Mouse (Mus musculus) kidney, postnatal 0 days (tissue): ENCODE results near the gene Ccdc34. TPM values are rescaled to one million over a fixed set of nuclear protein-coding genes. Genes with fewer than 3 reads are reported as not detected.
"Not testable (repeated sequence)": the region's sequence is repeated elsewhere in the genome, so short reads cannot be mapped to it uniquely, and the experiment has no call there.

Experiments
- ATAC-seq: fragments of 200-750 bp; cut with Nextera tagmentation; replicated peaks from 2 replicates; pipeline ENCODE4 v1.8.0; 2017; ENCODE audit warnings: low read depth, moderate number of reproducible peaks, moderate TSS enrichment, moderate library complexity; ENCODE audit not compliant: low FRiP score
- DNase-seq: peaks from one replicate; pipeline ENCODE4 v3.0.0-alpha.2; 2016; ENCODE audit warnings: low spot score
- H3K27ac ChIP-seq: fragments of 300-500 bp; sonication (generic); 2 replicates; pipeline ENCODE4 v1.5.1; 2014; ENCODE audit warnings: mild to moderate bottlenecking
- H3K27me3 ChIP-seq: fragments of 300-500 bp; sonication (generic); 2 replicates; pipeline ENCODE4 v1.6.1; 2014; ENCODE audit warnings: low read length, mixed read lengths; ENCODE audit not compliant: insufficient read depth
- H3K36me3 ChIP-seq: fragments of 300-500 bp; sonication (generic); 2 replicates; pipeline ENCODE4 v1.6.1; 2014; ENCODE audit warnings: low read length, mixed read lengths; ENCODE audit not compliant: insufficient read depth
- H3K4me1 ChIP-seq: fragments of 300-500 bp; sonication (generic); replicated peaks from 2 replicates; pipeline ENCODE4 v1.6.1; 2014; ENCODE audit warnings: antibody characterized with exemption, low read length, mixed read lengths; ENCODE audit not compliant: insufficient read depth
- H3K4me2 ChIP-seq: fragments of 300-500 bp; sonication (generic); 2 replicates; pipeline ENCODE4 v1.6.1; 2014; ENCODE audit warnings: mild to moderate bottlenecking, low read length, moderate library complexity, mixed read lengths
- H3K4me3 ChIP-seq: fragments of 300-500 bp; sonication (generic); replicated peaks from 2 replicates; pipeline ENCODE4 v1.5.1; 2014; ENCODE audit warnings: low read depth, low read length
- H3K9ac ChIP-seq: fragments of 300-500 bp; sonication (generic); 2 replicates; pipeline ENCODE4 v1.6.1; 2014; ENCODE audit warnings: low read depth, low read length
- H3K9me3 ChIP-seq: fragments of 300-500 bp; sonication (generic); replicated peaks from 2 replicates; pipeline ENCODE4 v1.6.1; 2016; ENCODE audit warnings: low read length, inconsistent platforms, mixed read lengths
- CTCF ChIP-seq: IDR thresholded peaks from 2 replicates; pipeline ENCODE4 v1.5.1; 2016; ENCODE audit warnings: antibody characterized with exemption, low read depth, mild to moderate bottlenecking, moderate library complexity
- WGBS: fragments of 180-500 bp; shearing (Covaris S2); extraction: QIAGEN DNeasy Blood & Tissue Kit; methylation state at CpG from one replicate; pipeline ENCODE4 v1.1.7; 2014; 5-methylcytosine and 5-hydroxymethylcytosine counted together
- polyA plus RNA-seq: library from polyadenylated mRNA; unstranded; fragments of >200 nt; fragmentation: Nextera tagmentation; extraction: Ambion mirVana; gene quantifications from 2 replicates; pipeline ENCODE4 v1.2.1, GENCODE M21; 2015

Gene Ccdc34
- polyA plus RNA-seq, 1 experiment from 2014 or later = 42.7 TPM

DNA sequence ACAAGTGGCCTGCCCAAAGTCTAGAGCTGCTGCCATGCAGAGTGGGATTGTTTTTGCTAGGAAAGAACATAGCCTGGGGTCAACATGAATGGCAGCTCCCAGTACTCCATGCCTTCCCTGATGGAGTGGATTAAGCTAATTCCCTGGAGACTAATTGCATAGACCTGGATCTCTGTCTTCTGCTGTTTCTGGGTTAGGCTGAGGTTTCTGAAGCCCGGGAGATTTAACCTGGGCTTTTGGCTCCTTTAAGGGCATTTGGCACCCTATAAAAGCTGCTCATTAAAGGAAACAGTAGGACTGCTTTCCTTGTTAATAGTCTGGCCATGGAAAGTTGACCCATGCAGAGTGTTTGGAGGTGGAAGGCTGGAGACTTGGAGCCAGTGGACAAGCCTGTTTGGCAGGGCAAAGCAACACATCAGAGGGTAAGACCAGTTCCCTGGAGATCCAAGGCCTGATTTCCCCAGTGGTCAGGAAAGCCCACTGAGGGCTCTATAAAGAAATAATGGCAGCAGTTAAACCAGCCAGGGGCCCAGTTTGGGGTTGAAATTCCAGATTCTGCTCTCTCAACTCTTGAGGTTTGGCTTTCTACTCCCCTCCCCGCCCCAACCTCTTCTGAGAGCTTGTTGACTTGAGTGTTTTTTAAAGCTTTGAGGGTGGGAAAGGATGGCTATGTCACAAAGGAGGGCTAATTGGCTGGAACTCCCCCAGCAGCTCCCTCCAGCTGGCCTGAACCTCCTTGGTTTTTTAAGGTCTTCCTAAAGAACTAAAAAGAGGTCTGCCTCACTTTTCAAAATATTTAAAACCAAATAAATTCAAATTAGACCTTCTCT, 117.4 kb downstream of the Ccdc34 start:
- DNase-seq (peak; percentile 39), ATAC-seq (no peak)
- 34% methylated on average over 2 of the region's 2 CpGs for WGBS
- no peak overlapping the region for H3K27ac ChIP-seq
- H3K36me3 ChIP-seq = no peaks in the 10 kb centered on the region
- H3K4me1 ChIP-seq = no peaks in the 10 kb centered on the region
- no peak for TF ChIP-seq CTCF
- H3K4me2 ChIP-seq = no peak overlapping the region
- H3K27me3 ChIP-seq = no peaks in the 10 kb centered on the region
- no peak overlapping the region for H3K4me3 ChIP-seq
- no peaks in the 10 kb centered on the region for H3K9me3 ChIP-seq
- H3K9ac ChIP-seq = no peak overlapping the region

DNA sequence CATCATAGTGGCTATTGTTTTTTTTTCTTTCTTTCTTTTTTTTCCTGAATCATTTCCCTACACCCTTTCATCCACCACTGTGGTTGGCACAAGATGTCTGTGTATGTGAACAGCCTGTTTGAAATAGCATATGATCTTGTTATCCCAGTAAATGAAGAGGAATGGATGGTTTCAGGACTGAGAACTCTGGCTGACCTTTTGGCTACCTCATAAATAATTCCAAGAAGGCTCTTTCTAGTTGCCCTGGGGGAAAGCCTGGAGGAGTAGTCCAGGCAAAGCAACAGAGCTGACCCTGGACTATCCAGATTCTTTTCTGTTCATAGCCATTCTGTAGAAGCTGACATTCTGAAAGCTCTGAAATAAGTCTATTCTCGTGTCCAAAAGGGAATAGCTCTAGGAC, 119.7 kb downstream of the Ccdc34 start:
- 26% methylated on average over 1 of the region's 1 CpGs for WGBS
- no peak overlapping the region for H3K4me3 ChIP-seq

DNA sequence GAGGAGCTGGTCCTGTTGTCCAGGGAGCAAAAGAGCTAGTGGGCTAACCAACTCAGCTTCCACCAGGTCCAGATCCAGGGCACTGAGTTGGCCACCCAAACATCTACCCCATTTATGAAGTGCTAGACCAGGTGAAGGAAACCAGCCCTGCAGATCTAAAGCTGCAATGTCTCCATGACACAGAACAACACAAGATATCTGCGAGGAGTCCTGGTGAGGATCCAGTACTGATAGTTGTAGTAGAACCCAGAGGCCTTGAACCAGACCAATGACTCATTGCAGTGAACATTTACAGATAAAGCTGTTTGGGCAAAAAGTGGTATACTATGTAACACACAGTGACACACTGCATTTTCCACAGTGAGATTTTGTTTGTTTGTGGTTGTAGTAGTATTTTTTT, 120.5 kb downstream of the Ccdc34 start:
- Histone ChIP-seq H3K27ac (no peak overlapping the region), H3K4me3 (no peak overlapping the region), H3K9ac (no peak overlapping the region), H3K4me1 (no peaks in the 10 kb centered on the region), H3K4me2 (no peak overlapping the region), H3K36me3 (no peaks in the 10 kb centered on the region), H3K27me3 (no peaks in the 10 kb centered on the region), H3K9me3 (no peaks in the 10 kb centered on the region)
- no peak for DNase-seq
- 91% methylated on average over 1 of the region's 1 CpGs for WGBS
- ATAC-seq = no peak
- TF ChIP-seq CTCF = no peak

More for the DNA sequence above, 119.7 kb downstream of the Ccdc34 start:
- TF ChIP-seq CTCF = no peak
- Histone ChIP-seq H3K27me3 (no peaks in the 10 kb centered on the region), H3K9ac (no peak overlapping the region), H3K4me1 (no peaks in the 10 kb centered on the region), H3K27ac (no peak overlapping the region), H3K36me3 (no peaks in the 10 kb centered on the region), H3K4me2 (no peak overlapping the region), H3K9me3 (no peaks in the 10 kb centered on the region)
- ATAC-seq = peak; percentile 46; the same call in 1 of the 2 replicates
- peak; percentile 80 for DNase-seq

DNA sequence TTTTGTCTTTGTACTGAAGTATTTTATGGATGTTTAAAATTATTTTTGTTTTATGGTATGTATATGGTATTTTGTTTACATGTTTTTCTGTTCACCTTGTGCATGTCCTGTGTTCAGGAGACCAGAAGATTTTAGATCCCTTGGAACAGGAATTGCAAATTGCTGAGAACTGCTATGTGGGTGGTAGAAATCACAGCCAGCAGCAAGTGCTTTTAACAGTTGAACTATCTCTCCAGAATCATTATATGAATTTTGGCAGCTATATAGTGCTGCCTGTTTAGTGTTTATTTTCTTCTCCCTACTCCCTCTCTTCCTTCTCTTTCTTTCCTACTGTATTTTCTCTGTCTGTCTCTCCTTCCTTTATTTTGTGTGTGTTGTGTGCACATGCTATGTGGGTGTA, 130.4 kb downstream of the Ccdc34 start:
- ATAC-seq, H3K4me3 ChIP-seq, H3K9me3 ChIP-seq, H3K27ac ChIP-seq, H3K27me3 ChIP-seq, H3K4me2 ChIP-seq, H3K4me1 ChIP-seq, H3K36me3 ChIP-seq, H3K9ac ChIP-seq, DNase-seq: not testable (repeated sequence)

DNA sequence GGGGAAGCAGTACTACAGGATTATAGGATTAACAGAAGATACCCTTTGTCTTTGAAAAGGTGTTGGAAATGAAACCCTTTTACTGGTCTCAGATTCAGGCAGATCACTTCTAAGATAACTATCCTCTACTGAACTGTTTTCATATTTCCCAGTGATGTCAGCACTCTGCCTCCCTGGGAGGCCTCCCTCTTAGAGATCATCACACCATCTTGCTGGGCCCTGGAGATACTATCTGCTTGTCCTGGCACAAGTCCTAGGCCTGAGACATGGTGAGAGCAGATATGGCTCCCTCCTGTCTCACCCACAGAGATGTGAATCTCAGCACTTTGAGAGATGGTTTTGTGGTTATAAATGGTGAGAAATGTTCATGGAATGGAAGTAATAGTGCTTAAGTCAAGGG, 131.6 kb downstream of the Ccdc34 start:
- Histone ChIP-seq H3K4me1 (no peaks in the 10 kb centered on the region), H3K4me3 (no peak overlapping the region), H3K27me3 (no peaks in the 10 kb centered on the region), H3K9me3 (no peaks in the 10 kb centered on the region), H3K36me3 (no peaks in the 10 kb centered on the region), H3K9ac (no peak overlapping the region), H3K27ac (no peak overlapping the region), H3K4me2 (no peak overlapping the region)
- ATAC-seq = no peak
- TF ChIP-seq CTCF = no peak
- no peak for DNase-seq

DNA sequence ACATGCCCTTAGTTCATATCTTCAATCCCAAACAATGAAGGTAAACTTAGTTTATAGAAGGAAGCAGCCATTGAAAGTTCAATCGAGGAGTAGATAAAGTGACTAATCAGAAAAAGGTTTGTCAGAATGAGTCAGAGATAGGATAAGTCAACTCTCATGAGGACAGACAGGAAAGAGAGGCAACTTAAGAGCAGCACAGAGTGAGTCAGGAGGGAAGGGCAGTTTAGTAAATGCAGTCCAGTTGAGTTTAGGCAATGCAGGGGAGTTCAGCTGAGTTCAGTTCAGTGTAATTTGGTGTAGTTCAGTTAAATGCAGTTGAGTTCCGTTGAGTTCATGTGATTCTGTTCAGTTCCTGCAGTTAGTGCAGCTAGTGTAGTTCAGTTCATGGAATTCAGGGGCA, 138.7 kb downstream of the Ccdc34 start:
- no peak for ATAC-seq
- H3K4me3 ChIP-seq = no peak overlapping the region
- H3K9me3 ChIP-seq = no peaks in the 10 kb centered on the region
- no peak for DNase-seq
- TF ChIP-seq CTCF = no peak
- WGBS = 92% methylated on average over 2 of the region's 2 CpGs
- H3K36me3 ChIP-seq = no peaks in the 10 kb centered on the region
- H3K27me3 ChIP-seq = no peaks in the 10 kb centered on the region
- H3K27ac ChIP-seq = no peak overlapping the region
- H3K4me2 ChIP-seq = no peak overlapping the region
- no peaks in the 10 kb centered on the region for H3K4me1 ChIP-seq
- H3K9ac ChIP-seq = no peak overlapping the region

DNA sequence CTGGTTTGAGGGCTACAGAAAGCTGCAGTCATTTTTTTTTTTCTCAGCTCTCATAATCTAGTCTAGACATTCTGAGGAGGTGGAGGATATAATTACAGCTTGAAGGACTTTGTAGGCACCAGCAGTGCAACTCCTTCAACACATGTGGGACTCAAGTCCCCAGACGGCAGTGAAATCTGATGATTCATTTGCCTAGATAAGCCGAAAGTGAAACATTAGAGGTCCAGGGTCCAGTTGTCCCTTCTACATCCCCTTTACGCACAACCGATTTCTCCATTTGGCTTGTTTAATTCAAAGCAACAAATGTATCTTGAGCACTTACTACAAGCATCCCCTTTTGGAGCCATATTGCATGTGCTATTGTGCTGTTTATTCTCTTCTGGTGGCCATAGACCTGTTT, 147.4 kb downstream of the Ccdc34 start:
- 53% methylated on average over 4 of the region's 4 CpGs for WGBS
- DNase-seq = no peak

More for the DNA sequence above, 147.4 kb downstream of the Ccdc34 start:
- Histone ChIP-seq H3K27me3 (no peaks in the 10 kb centered on the region), H3K9ac (no peak overlapping the region), H3K4me3 (no peak overlapping the region), H3K4me1 (no peaks in the 10 kb centered on the region), H3K9me3 (no peaks in the 10 kb centered on the region), H3K27ac (no peak overlapping the region), H3K36me3 (no peaks in the 10 kb centered on the region), H3K4me2 (no peak overlapping the region)
- no peak for TF ChIP-seq CTCF
- no peak for ATAC-seq
